Mouse (Mus musculus) embryonic facial prominence, embryonic 11.5 days (tissue): ENCODE measurements at regions not wholly inside any gene's neighbourhood (a gene's known extent, or its start where the extent isn't known, plus 50 kb on each side); places are given as distances from the start of the nearest gene placed in this dataset.

ENCODE experiments used
- ATAC-seq: fragments of 200-750 bp; cut with Nextera tagmentation; replicated peaks from 2 replicates; pipeline ENCODE4 v1.8.0; 2017; ENCODE audit warnings: low read depth; ENCODE audit not compliant: insufficient number of reproducible peaks, low FRiP score, low TSS enrichment
- DNase-seq: peaks from one replicate; pipeline ENCODE4 v3.0.0-alpha.2; 2015; ENCODE audit warnings: low spot score
- H3K27ac ChIP-seq: fragments of 300-500 bp; sonication (generic); replicated peaks from 2 replicates; pipeline ENCODE4 v1.5.1; 2014; ENCODE audit warnings: mild to moderate bottlenecking, low read depth, low read length, control low read depth
- H3K27me3 ChIP-seq: fragments of 300-500 bp; sonication (generic); 2 replicates; pipeline ENCODE4 v1.6.1; 2014; ENCODE audit warnings: mild to moderate bottlenecking, low read length, moderate library complexity, mixed read lengths; ENCODE audit not compliant: control insufficient read depth, insufficient read depth
- H3K36me3 ChIP-seq: fragments of 300-500 bp; sonication (generic); replicated peaks from 2 replicates; pipeline ENCODE4 v1.6.1; 2014; ENCODE audit warnings: low read depth, mild to moderate bottlenecking, low read length, moderate library complexity, mixed read lengths; ENCODE audit not compliant: control insufficient read depth, insufficient read depth
- H3K4me1 ChIP-seq: fragments of 300-500 bp; sonication (generic); 2 replicates; pipeline ENCODE4 v1.6.1; 2014; ENCODE audit warnings: low read length, mixed read lengths; ENCODE audit not compliant: control insufficient read depth, insufficient read depth
- H3K4me2 ChIP-seq: fragments of 300-500 bp; sonication (generic); 2 replicates; pipeline ENCODE4 v1.6.1; 2014; ENCODE audit warnings: low read depth, mild to moderate bottlenecking, control low read depth, low read length, moderate library complexity
- H3K4me3 ChIP-seq: fragments of 300-500 bp; sonication (generic); 2 replicates; pipeline ENCODE4 v1.5.1; 2014; ENCODE audit warnings: low read depth, low read length, control low read depth
- H3K9ac ChIP-seq: fragments of 300-500 bp; sonication (generic); replicated peaks from 2 replicates; pipeline ENCODE4 v1.6.1; 2014; ENCODE audit warnings: mild to moderate bottlenecking, control low read depth, low read length
- H3K9me3 ChIP-seq: fragments of 300-500 bp; sonication (generic); replicated peaks from 2 replicates; pipeline ENCODE4 v1.6.1; 2016; ENCODE audit warnings: mild to moderate bottlenecking, low read length, inconsistent platforms, mixed read lengths; ENCODE audit not compliant: control insufficient read depth
- WGBS: fragments of 180-500 bp; shearing (Covaris S2); extraction: QIAGEN DNeasy Blood & Tissue Kit; methylation state at CpG from one replicate; pipeline ENCODE4 v1.1.7; 2014; 5-methylcytosine and 5-hydroxymethylcytosine counted together

- H3K9me3 ChIP-seq, result no peaks in the 10 kb centered on the region
- no peak for ATAC-seq
Observed at GRCm38 (mm10) chr14:36155757-36156156, 61.0 kb downstream of the 4930474N05Rik start.

DNA sequence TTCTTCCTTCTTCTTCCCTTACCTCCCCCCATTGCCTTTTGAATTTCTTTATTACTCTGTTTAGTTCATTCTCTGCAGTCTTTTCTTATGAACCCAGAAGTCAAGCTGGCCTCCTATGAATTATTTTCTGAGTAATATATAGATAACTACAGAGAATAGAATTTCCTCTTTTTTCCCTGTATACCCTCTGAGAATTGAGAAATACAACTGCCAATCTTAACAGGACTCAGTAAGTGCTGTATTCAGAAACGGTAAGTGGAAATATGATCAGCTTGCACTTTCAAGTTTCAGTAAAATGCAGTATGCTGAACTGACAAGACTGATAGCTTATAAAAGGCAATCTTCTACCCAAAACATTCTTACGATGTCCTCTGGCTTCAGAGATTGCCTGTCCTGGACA is 61.5 kb downstream of the 4930474N05Rik start:
- H3K9me3 ChIP-seq, result no peaks in the 10 kb centered on the region
- no peak for DNase-seq
- no peak overlapping the region for H3K4me3 ChIP-seq
- H3K27ac ChIP-seq, result no peak overlapping the region
- WGBS, result 48% methylated on average over 2 of the region's 2 CpGs
- H3K27me3 ChIP-seq, result no peaks in the 10 kb centered on the region
- no peaks in the 10 kb centered on the region for H3K4me1 ChIP-seq
- no peak overlapping the region for H3K4me2 ChIP-seq
- no peak overlapping the region for H3K9ac ChIP-seq
- H3K36me3 ChIP-seq, result no peaks in the 10 kb centered on the region
- no peak for ATAC-seq

More at GRCm38 (mm10) chr14:36155757-36156156, 61.0 kb downstream of the 4930474N05Rik start:
- H3K27ac ChIP-seq, result no peak overlapping the region
- no peak overlapping the region for H3K4me2 ChIP-seq
- no peaks in the 10 kb centered on the region for H3K27me3 ChIP-seq
- H3K4me3 ChIP-seq, result no peak overlapping the region
- no peak overlapping the region for H3K9ac ChIP-seq
- DNase-seq, result no peak
- no peaks in the 10 kb centered on the region for H3K4me1 ChIP-seq
- H3K36me3 ChIP-seq, result no peaks in the 10 kb centered on the region

DNA sequence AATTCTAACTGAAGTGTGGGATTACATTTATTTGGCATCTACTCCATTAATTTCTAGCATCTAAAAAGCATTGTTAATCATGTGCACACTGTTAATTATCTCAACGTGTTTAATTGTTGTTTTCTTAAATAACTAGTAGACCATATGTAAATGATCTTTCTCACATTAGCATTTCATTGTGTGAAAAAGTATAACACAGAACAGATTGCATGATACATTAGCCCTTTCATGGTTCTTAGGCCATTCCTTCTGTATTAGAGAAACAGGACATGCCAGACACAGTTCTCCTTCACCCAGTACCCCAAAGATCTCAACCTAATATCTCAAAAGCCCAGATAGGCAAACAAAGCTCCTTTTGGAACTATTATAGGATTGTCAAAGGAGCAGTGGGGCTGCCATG is 89.0 kb downstream of the 4930474N05Rik start:
- 50% methylated on average over 1 of the region's 1 CpGs for WGBS
- no peak overlapping the region for H3K4me3 ChIP-seq
- no peaks in the 10 kb centered on the region for H3K4me1 ChIP-seq
- H3K9ac ChIP-seq, result no peak overlapping the region
- no peaks in the 10 kb centered on the region for H3K9me3 ChIP-seq
- no peaks in the 10 kb centered on the region for H3K27me3 ChIP-seq
- H3K36me3 ChIP-seq, result no peaks in the 10 kb centered on the region
- no peak overlapping the region for H3K4me2 ChIP-seq
- DNase-seq (no peak), ATAC-seq (no peak)
- no peak overlapping the region for H3K27ac ChIP-seq

DNA sequence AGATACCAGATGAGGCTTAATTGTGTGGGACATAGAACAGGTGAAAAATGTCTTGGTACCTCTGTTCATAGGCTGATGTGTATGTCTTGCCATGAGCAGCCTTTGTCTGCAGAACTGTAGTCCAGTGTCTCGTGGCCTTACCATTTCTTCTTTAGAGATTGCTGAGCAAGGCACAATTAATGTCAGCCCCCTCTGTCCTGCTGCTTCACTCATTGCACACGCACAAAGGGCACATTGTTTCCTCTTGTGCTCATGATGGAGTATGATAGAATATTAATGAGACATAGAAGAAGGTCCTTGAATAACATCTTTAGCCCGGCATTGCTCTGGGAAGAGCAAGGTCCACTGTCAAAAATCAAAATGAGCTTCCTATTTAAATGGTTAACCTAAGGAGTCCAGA is 101.8 kb downstream of the 4930474N05Rik start:
- no peak overlapping the region for H3K4me2 ChIP-seq
- 66% methylated on average over 3 of the region's 3 CpGs for whole genome bisulfite sequencing
- H3K27ac ChIP-seq, result no peak overlapping the region
- no peak overlapping the region for H3K9ac ChIP-seq
- no peaks in the 10 kb centered on the region for H3K36me3 ChIP-seq
- ATAC-seq (no peak), DNase-seq (no peak)
- no peaks in the 10 kb centered on the region for H3K27me3 ChIP-seq
- no peaks in the 10 kb centered on the region for H3K4me1 ChIP-seq
- no peak overlapping the region for H3K4me3 ChIP-seq
- H3K9me3 ChIP-seq, result no peaks in the 10 kb centered on the region

GRCm38 (mm10) chr14:36198396-36198795 is 103.7 kb downstream of the 4930474N05Rik start:
- 95% methylated on average over 5 of the region's 5 CpGs for WGBS
- H3K27me3 ChIP-seq, result no peaks in the 10 kb centered on the region

GRCm38 (mm10) chr14:36203855-36204254 is 109.1 kb downstream of the 4930474N05Rik start:
- Histone ChIP-seq H3K27me3 (no peaks in the 10 kb centered on the region), H3K4me2 (no peak overlapping the region), H3K9ac (no peak overlapping the region), H3K36me3 (no peaks in the 10 kb centered on the region), H3K4me3 (no peak overlapping the region), H3K27ac (no peak overlapping the region), H3K9me3 (no peaks in the 10 kb centered on the region), H3K4me1 (no peaks in the 10 kb centered on the region)
- DNase-seq, result no peak
- ATAC-seq, result no peak
- WGBS, result 88% methylated on average over 1 of the region's 1 CpGs

More at GRCm38 (mm10) chr14:36198396-36198795, 103.7 kb downstream of the 4930474N05Rik start:
- Histone ChIP-seq H3K4me3 (no peak overlapping the region), H3K4me2 (no peak overlapping the region), H3K9ac (no peak overlapping the region), H3K36me3 (no peaks in the 10 kb centered on the region), H3K4me1 (no peaks in the 10 kb centered on the region), H3K27ac (no peak overlapping the region), H3K9me3 (no peaks in the 10 kb centered on the region)
- ATAC-seq, result no peak
- no peak for DNase-seq

DNA sequence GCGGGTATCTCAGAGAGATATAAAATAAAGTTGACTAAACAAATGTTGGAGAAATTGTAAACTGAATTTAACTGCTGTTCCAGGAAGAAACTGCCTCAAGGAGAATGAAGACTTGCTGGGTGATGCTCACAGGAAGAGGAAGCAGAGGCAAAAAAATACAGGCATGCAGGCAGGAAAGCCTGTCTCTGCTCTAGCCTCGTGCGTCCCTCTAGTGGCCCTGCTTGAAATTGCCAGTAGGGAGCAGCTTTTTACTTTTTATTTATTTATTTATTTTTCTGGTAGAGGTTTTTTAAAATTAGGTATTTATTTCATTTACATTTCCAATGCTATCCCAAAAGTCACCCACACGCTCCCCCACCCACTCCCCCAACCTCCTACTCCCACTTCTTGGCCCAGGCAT is 118.1 kb downstream of the 4930474N05Rik start:
- Histone ChIP-seq H3K4me2 (no peak overlapping the region), H3K27ac (no peak overlapping the region), H3K9me3 (no peaks in the 10 kb centered on the region), H3K36me3 (no peaks in the 10 kb centered on the region), H3K4me3 (no peak overlapping the region), H3K27me3 (no peaks in the 10 kb centered on the region), H3K4me1 (no peaks in the 10 kb centered on the region), H3K9ac (no peak overlapping the region)
- WGBS, result 38% methylated on average over 4 of the region's 4 CpGs
- peak; percentile 66 for DNase-seq
- no peak for ATAC-seq

- H3K4me3 ChIP-seq, result no peak overlapping the region
- no peak for ATAC-seq
- DNase-seq, result no peak
Observed at GRCm38 (mm10) chr14:36245849-36246248, 151.1 kb downstream of the 4930474N05Rik start.

More at GRCm38 (mm10) chr14:36245849-36246248, 151.1 kb downstream of the 4930474N05Rik start:
- Histone ChIP-seq H3K27ac (no peak overlapping the region), H3K4me1 (no peaks in the 10 kb centered on the region), H3K9me3 (no peaks in the 10 kb centered on the region), H3K36me3 (no peaks in the 10 kb centered on the region), H3K27me3 (no peaks in the 10 kb centered on the region), H3K4me2 (no peak overlapping the region), H3K9ac (no peak overlapping the region)
